Mouse (Mus musculus) heart, adult 11 months (tissue): ENCODE data around the gene Ppef1.

ENCODE experiments used
- DNase-seq: peaks from one replicate; pipeline ENCODE4 v3.0.0; 2022

The Ppef1 gene

GRCm38 (mm10) chrX:160735650-160736049 lies at the start of gene Ppef1:
Ppef1 (minus strand) TSS chrX:160735765.
- no peak for DNase-seq

- DNase-seq, result no peak
These were observed 46.7 kb upstream of the Ppef1 start for GRCm38 (mm10) chrX:160782276-160782675.

- DNase-seq, result peak; percentile 53
These were observed 37.5 kb upstream of the Ppef1 start for GRCm38 (mm10) chrX:160773033-160773432.

- DNase-seq, result peak; percentile 22
These were observed 34.1 kb upstream of the Ppef1 start for GRCm38 (mm10) chrX:160769622-160770021.

- DNase-seq, result no peak
These were observed 32.1 kb upstream of the Ppef1 start, which contains the start of gene Rs1 for GRCm38 (mm10) chrX:160767713-160768112. Rs1 (plus strand) TSS chrX:160768013.

GRCm38 (mm10) chrX:160766233-160766616 lies 30.7 kb upstream of the Ppef1 start:
- DNase-seq, result no peak

- DNase-seq, result peak; percentile 98
These were observed 30.0 kb upstream of the Ppef1 start for GRCm38 (mm10) chrX:160765389-160766232.

GRCm38 (mm10) chrX:160750808-160751207 lies 15.2 kb upstream of the Ppef1 start:
- DNase-seq, result no peak

- DNase-seq, result no peak
These were observed 13.1 kb upstream of the Ppef1 start for GRCm38 (mm10) chrX:160748653-160749052.

- no peak for DNase-seq
These were observed 9.8 kb upstream of the Ppef1 start for GRCm38 (mm10) chrX:160745399-160745798.

GRCm38 (mm10) chrX:160699171-160699570 lies 36.4 kb downstream of the Ppef1 start:
- no peak for DNase-seq

- DNase-seq, result no peak
These were observed 44.0 kb downstream of the Ppef1 start for GRCm38 (mm10) chrX:160691559-160691958.

- DNase-seq, result no peak
These were observed 45.5 kb downstream of the Ppef1 start for GRCm38 (mm10) chrX:160690094-160690493.

GRCm38 (mm10) chrX:160669992-160670391 lies 65.6 kb downstream of the Ppef1 start:
- no peak for DNase-seq

- DNase-seq, result no peak
These were observed 124.5 kb downstream of the Ppef1 start for GRCm38 (mm10) chrX:160610882-160611644.

- no peak for DNase-seq
These were observed 125.1 kb downstream of the Ppef1 start for GRCm38 (mm10) chrX:160610482-160610881.

GRCm38 (mm10) chrX:160609849-160610248 lies 125.7 kb downstream of the Ppef1 start:
- no peak for DNase-seq

GRCm38 (mm10) chrX:160603981-160604541 lies 131.5 kb downstream of the Ppef1 start:
- peak; percentile 96 for DNase-seq

- DNase-seq, result no peak
These were observed 132.2 kb downstream of the Ppef1 start for GRCm38 (mm10) chrX:160603316-160603715.

- DNase-seq, result no peak
These were observed 132.8 kb downstream of the Ppef1 start for GRCm38 (mm10) chrX:160602770-160603169.

GRCm38 (mm10) chrX:160601053-160601452 lies 134.5 kb downstream of the Ppef1 start:
- DNase-seq, result peak; percentile 86

GRCm38 (mm10) chrX:160598562-160599458 lies 136.8 kb downstream of the Ppef1 start:
- peak; percentile 95 for DNase-seq
